Comparison of ENCODE assay signal across 8 mouse cellular contexts in genomic region chr9:122655583-122655982, GRCm38 (mm10).
DNase-seq lines count a peak whose midpoint lies in the region; ATAC-seq and TF ChIP-seq lines count a peak whose summit lies in the region.

No protein-coding gene starts in this region.

- H3K9ac ChIP-seq in kidney, embryonic 14.5 days (ENCODE audit: low read depth, low read length): no peak overlapping the region
- H3K9ac ChIP-seq in hindbrain, embryonic 14.5 days: no peak overlapping the region

- no peak for TF ChIP-seq POLR2A in kidney, adult 2 months (IDR thresholded peaks at IDR 0.05; ENCODE audit: low read depth, low read length)

- DNase-seq in kidney, adult 2 months: peak; percentile 40
- peak; percentile 79 for DNase-seq in adrenal gland, postnatal 14 days
- DNase-seq in kidney, postnatal 10 days: peak; percentile 77
- peak; percentile 9 to 26 for DNase-seq in spleen, postnatal 14 days (ENCODE audit: low spot score in 2 of 2)
- no peak for DNase-seq in neural tube, embryonic 10.5 days (ENCODE audit: extremely low spot score, low spot score)
- no peak for DNase-seq in yolk sac, embryonic 10.5 days (ENCODE audit: low spot score)
- no peak for DNase-seq in hindbrain, embryonic 14.5 days (ENCODE audit: low spot score)

- no peak overlapping the region for H3K27ac ChIP-seq in kidney, adult 2 months (ENCODE audit: insufficient read depth, low read depth, low read length)
- H3K27ac ChIP-seq in kidney, embryonic 14.5 days (ENCODE audit: low read depth, low read length): no peak overlapping the region
- no peak overlapping the region for H3K27ac ChIP-seq in hindbrain, embryonic 14.5 days

- no peaks in the 10 kb centered on the region for H3K4me1 ChIP-seq in kidney, adult 2 months (ENCODE audit: control insufficient read depth, insufficient read depth, low read length)
- no peaks in the 10 kb centered on the region for H3K4me1 ChIP-seq in kidney, embryonic 14.5 days (ENCODE audit: control insufficient read depth, insufficient read depth, low read length)
- H3K4me1 ChIP-seq in hindbrain, embryonic 14.5 days (replicated peaks; ENCODE audit: control insufficient read depth, insufficient read depth, low read length): no peaks in the 10 kb centered on the region

- no peak for TF ChIP-seq CTCF in kidney, adult 2 months (conservative IDR thresholded peaks at IDR 0.05; ENCODE audit: insufficient read depth, insufficient read length, low read depth, low read length)

- no peaks in the 10 kb centered on the region for H3K36me3 ChIP-seq in kidney, adult 2 months (ENCODE audit: control insufficient read depth, insufficient read depth, low read length)
- H3K36me3 ChIP-seq in kidney, embryonic 14.5 days (ENCODE audit: control insufficient read depth, insufficient read depth, low read length): no peaks in the 10 kb centered on the region
- no peaks in the 10 kb centered on the region; the same call in 1 of the 2 replicates for H3K36me3 ChIP-seq in hindbrain, embryonic 14.5 days (replicated peaks; ENCODE audit: control insufficient read depth, insufficient read depth)

- WGBS in kidney, adult 2 months: 53% methylated on average over 17 of the region's 17 CpGs
- 50% methylated on average over 17 of the region's 17 CpGs for WGBS in kidney, embryonic 14.5 days
- WGBS in hindbrain, embryonic 14.5 days: 41% methylated on average over 17 of the region's 17 CpGs

- H3K9me3 ChIP-seq in kidney, embryonic 14.5 days (ENCODE audit: control insufficient read depth, low read length): no peaks in the 10 kb centered on the region
- H3K9me3 ChIP-seq in hindbrain, embryonic 14.5 days (ENCODE audit: control insufficient read depth, low read length): no peaks in the 10 kb centered on the region

- no peak for ATAC-seq in kidney, embryonic 14.5 days (ENCODE audit: low FRiP score, low TSS enrichment)
- no peak for ATAC-seq in hindbrain, embryonic 14.5 days (ENCODE audit: low FRiP score)

- H3K4me2 ChIP-seq in kidney, embryonic 14.5 days (replicated peaks; ENCODE audit: low read depth, low read length): no peak overlapping the region
- no peak overlapping the region for H3K4me2 ChIP-seq in hindbrain, embryonic 14.5 days (replicated peaks)

- no peak overlapping the region for H3K4me3 ChIP-seq in kidney, adult 2 months (ENCODE audit: insufficient read depth, low read depth, low read length)
- no peak overlapping the region for H3K4me3 ChIP-seq in kidney, embryonic 14.5 days (ENCODE audit: low read length)
- H3K4me3 ChIP-seq in hindbrain, embryonic 14.5 days (replicated peaks; ENCODE audit: low read length): no peak overlapping the region

- no peaks in the 10 kb centered on the region for H3K27me3 ChIP-seq in kidney, adult 2 months (replicated peaks; ENCODE audit: control insufficient read depth, insufficient read depth, low read length)
- no peaks in the 10 kb centered on the region for H3K27me3 ChIP-seq in kidney, embryonic 14.5 days (ENCODE audit: control insufficient read depth, insufficient read depth, low read length)
- no peaks in the 10 kb centered on the region for H3K27me3 ChIP-seq in hindbrain, embryonic 14.5 days (ENCODE audit: control insufficient read depth, insufficient read depth, low read length)

Comparison
In these comparisons a context has a peak if more than half of its experiments do, and no peak if none do; other contexts are left out.
1. DNase-seq: peak in kidney, adult 2 months (single experiment), adrenal gland, postnatal 14 days (single experiment), kidney, postnatal 10 days (single experiment) and spleen, postnatal 14 days (2 of 2); none in neural tube, embryonic 10.5 days (single experiment), yolk sac, embryonic 10.5 days (single experiment) and hindbrain, embryonic 14.5 days (single experiment).